Mouse (Mus musculus) Patski (cell line): ENCODE results near the gene Nol9. TPM values are rescaled to one million over a fixed set of nuclear protein-coding genes. Genes with fewer than 3 reads are reported as not detected.

ENCODE experiments used
- ATAC-seq: fragments of 100-300 bp; one replicate; pipeline ENCODE4 v1.8.0; 2021
- CTCF ChIA-PET: fragments of 350-600 bp; sonication (Branson Sonifier 250); formaldehyde crosslinking; loops from one replicate; lab custom pipeline; 2022; ENCODE audit warnings: inconsistent platforms; lab: Charles Lee
- POLR2A ChIA-PET: fragments of 350-600 bp; sonication (Branson Sonifier 250); formaldehyde crosslinking; loops from one replicate; lab custom pipeline; 2022; ENCODE audit warnings: antibody characterized with exemption, inconsistent platforms; lab: Charles Lee
- DNase-seq: peaks from one replicate; pipeline ENCODE4 v3.0.0-alpha.2; 2011; ENCODE audit warnings: low read depth, low spot score
- H3K27me3 ChIP-seq: fragments of 371-371 bp; one replicate; pipeline ENCODE4 v1.5.1; 2021
- CTCF ChIP-seq: fragments of 100-300 bp; IDR thresholded peaks from one replicate; pipeline ENCODE4 v1.5.1; 2021
- in situ Hi-C: fragments of 300-500 bp; cut with MboI; formaldehyde crosslinking; loops from 3 replicates; pipeline ENCODE4 v1.11.1; 2018; ENCODE audit warnings: low pct_unique_long_range_greater_than_20kb, mixed read lengths
- polyA plus RNA-seq: library from polyadenylated mRNA; unstranded; gene quantifications from one replicate; pipeline ENCODE4 v1.2.3, GENCODE M21; 2021

Gene Nol9
- polyA plus RNA-seq, 1 experiment from 2014 or later: 19.4 TPM

DNA sequence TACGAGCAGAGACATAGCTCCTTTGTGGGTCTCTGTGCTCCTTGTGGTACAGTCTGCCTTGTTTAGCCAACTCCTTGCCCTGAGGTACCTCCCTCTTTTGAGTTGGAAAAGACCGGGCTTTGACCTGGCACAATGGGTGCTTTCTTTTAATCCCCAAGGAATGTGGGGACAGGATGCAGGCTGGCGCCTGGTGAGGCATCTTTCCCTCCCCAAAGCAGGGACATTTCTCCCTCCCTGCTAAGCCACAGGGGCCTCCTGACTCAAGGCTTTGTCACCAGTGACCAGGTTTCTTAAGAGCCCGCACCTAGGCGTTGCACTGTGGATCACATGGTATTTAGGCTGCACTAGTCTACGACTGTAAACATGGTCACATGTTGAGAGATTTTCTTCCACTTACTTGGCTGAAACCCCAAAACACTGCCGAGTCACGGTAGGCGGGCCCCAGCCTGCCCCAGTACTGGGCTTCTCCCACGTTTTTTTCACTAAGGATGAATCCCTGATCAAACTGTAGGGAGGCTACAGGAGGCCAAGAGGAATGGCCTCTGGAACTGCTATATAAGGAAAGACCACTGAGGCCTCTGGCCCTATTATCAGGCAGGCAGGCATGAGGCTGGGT lies 28.9 kb upstream of the Nol9 start:
- ChIA-PET POLR2A (interaction anchor here (1.0 to 2.1 kb wide), 5 partner anchors 14 to 21 kb away, joined by 3 to 8 read pairs (median 6); partner anchors contain the start of genes Phf13 and Thap3), CTCF (interaction anchor here (1.2 to 1.3 kb wide), 2 partner anchors 10 to 35 kb away, joined by 3 to 4 read pairs; no protein-coding TSS in a partner anchor)
- in situ Hi-C loops: no loop called here
- peak; percentile 40 for ATAC-seq
- H3K27me3 ChIP-seq: no peaks in the 10 kb centered on the region
- no peak for TF ChIP-seq CTCF
- no peak for DNase-seq

DNA sequence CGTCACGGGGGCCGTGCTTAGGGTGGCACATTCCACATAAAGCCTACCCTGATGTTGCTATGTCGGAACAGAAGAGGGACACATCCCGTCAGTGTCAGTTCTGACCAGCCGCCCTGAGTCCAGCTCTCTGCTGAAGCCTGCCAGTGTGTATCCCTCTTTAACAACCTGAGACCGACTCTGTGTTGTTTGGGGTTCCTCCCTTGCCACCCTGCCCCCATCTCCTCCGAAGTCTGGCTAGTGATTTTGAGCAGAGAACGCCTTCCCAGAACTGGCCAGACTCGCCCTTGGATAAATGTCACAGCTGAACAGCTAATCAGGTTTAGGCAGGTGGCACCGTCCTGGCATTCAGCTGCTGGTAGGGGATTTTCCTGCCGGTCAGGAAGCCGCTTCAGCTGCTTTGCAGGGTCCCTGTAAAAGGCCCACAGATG lies 28.4 kb upstream of the Nol9 start:
- in situ Hi-C loops: no loop called here
- DNase-seq (no peak), ATAC-seq (no peak)
- H3K27me3 ChIP-seq: no peaks in the 10 kb centered on the region
- ChIA-PET CTCF (no interaction called here), POLR2A (interaction anchor here (1.2 kb wide), 1 partner anchor 22 kb away, joined by 3 read pairs; the partner anchor contains the start of gene Thap3)
- TF ChIP-seq CTCF: no peak

DNA sequence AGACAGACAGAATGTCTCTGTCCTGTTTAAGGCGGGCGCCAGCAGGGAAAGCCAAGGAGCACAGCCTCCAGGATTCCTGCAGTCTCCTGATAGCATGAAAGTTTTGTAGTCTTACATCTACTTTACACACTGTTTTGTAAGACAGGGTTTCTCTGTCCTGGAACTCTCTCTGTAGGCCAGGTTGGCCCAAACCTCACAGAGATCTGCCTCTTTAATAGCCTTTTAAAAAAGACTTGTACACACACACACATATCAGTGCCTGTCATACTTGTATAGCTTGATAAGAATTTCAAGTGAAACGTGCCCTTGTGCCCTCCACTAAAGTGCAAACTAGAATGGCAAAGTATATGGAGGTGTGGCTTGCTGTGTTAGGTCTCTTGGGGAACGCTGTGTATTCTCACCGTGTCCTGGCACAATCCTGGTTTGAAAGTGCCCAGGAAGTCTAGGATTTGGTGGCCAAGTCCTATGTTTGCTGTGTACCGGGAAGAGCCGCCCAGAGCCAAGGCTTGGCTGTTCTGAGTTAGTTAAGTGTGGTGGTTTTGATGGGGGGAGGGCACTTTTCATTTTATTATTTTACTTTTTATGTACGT lies 27.9 kb upstream of the Nol9 start:
- ChIA-PET POLR2A (interaction anchor here (1.2 kb wide), 1 partner anchor 22 kb away, joined by 3 read pairs; the partner anchor contains the start of gene Thap3), CTCF (interaction anchor here (1.4 kb wide), 1 partner anchor 10 kb away, joined by 5 read pairs; no protein-coding TSS in a partner anchor)
- H3K27me3 ChIP-seq: no peaks in the 10 kb centered on the region
- in situ Hi-C loops: no loop called here
- ATAC-seq (no peak), DNase-seq (no peak)
- TF ChIP-seq CTCF: no peak

GRCm38 (mm10) chr4:152012109-152012508 lies 27.0 kb upstream of the Nol9 start:
- in situ Hi-C loops: no loop called here
- DNase-seq (no peak), ATAC-seq (no peak)
- ChIA-PET POLR2A (no interaction called here), CTCF (interaction anchor here (0.7 to 1.4 kb wide), 3 partner anchors 9 to 26 kb away, joined by 3 to 5 read pairs (median 3); partner anchors contain the start of gene Tas1r1)
- no peak for TF ChIP-seq CTCF
- H3K27me3 ChIP-seq: no peaks in the 10 kb centered on the region

- no peak for TF ChIP-seq CTCF
- DNase-seq (no peak), ATAC-seq (no peak)
- in situ Hi-C loops: no loop called here
- POLR2A ChIA-PET: no interaction called here
- no peaks in the 10 kb centered on the region for H3K27me3 ChIP-seq
- CTCF ChIA-PET: interaction anchor here (0.9 to 1.5 kb wide), 2 partner anchors 25 to 90 kb away, joined by 3 read pairs; partner anchors contain the start of gene Tas1r1
Measured at GRCm38 (mm10) chr4:152013036-152013813, 25.9 kb upstream of the Nol9 start.

GRCm38 (mm10) chr4:152019073-152019472 lies 20.0 kb upstream of the Nol9 start:
- H3K27me3 ChIP-seq: no peaks in the 10 kb centered on the region
- POLR2A ChIA-PET: interaction anchor here (0.6 kb wide), 1 partner anchor 85 kb away, joined by 3 read pairs; no protein-coding TSS in a partner anchor
- no peak for DNase-seq
- CTCF ChIA-PET: interaction anchor here (1.2 to 2.4 kb wide), 2 partner anchors 10 to 16 kb away, joined by 3 to 5 read pairs; no protein-coding TSS in a partner anchor
- in situ Hi-C loops: no loop called here
- ATAC-seq: peak; percentile 64
- TF ChIP-seq CTCF: no peak

GRCm38 (mm10) chr4:152020024-152020423 lies 19.1 kb upstream of the Nol9 start:
- no peak for DNase-seq
- H3K27me3 ChIP-seq: no peaks in the 10 kb centered on the region
- ChIA-PET POLR2A (interaction anchor here (1.3 kb wide), 1 partner anchor 11 kb away, joined by 3 read pairs; the partner anchor contains the start of gene Klhl21), CTCF (interaction anchor here (1.0 to 1.2 kb wide), 3 partner anchors 10 to 81 kb away, joined by 3 read pairs; partner anchors contain the start of genes Nol9 and Tas1r1)
- no peak for TF ChIP-seq CTCF
- in situ Hi-C loops: no loop called here
- ATAC-seq: no peak

DNA sequence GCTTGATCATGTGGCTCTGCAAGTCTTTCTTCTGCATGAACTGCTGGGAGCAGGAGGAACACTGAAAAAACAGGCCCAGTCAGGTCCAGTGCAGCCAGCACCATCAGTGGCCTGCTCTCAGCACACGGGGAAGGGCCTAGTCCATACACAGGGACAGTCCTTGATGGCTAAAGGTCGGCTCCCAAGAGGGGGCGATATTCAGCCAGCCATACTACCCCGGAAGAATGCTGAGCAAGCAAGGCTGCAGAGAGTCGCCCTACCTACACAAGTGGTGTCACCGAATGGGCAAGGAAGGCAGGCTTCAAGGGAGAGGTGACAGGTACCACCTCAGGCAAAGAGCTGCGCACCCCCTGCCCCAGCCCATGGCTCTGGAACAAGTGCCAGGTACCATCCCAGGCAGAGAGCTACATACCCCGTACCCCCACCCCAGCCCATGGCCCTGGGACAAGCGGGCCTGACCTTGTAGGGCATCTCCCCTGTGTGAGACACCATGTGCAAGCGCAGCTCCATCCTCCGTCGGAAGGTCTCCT lies 17.5 kb upstream of the Nol9 start:
- ChIA-PET CTCF (interaction anchor here (0.9 kb wide), 1 partner anchor 10 kb away, joined by 5 read pairs; no protein-coding TSS in a partner anchor), POLR2A (no interaction called here)
- no peaks in the 10 kb centered on the region for H3K27me3 ChIP-seq
- no peak for ATAC-seq
- no peak for DNase-seq
- in situ Hi-C loops: no loop called here
- no peak for TF ChIP-seq CTCF

- no peak for ATAC-seq
- no peaks in the 10 kb centered on the region for H3K27me3 ChIP-seq
- TF ChIP-seq CTCF: no peak
- DNase-seq: no peak
- ChIA-PET CTCF (no interaction called here), POLR2A (no interaction called here)
- in situ Hi-C loops: no loop called here
Measured at GRCm38 (mm10) chr4:152022506-152022905, 16.6 kb upstream of the Nol9 start.

DNA sequence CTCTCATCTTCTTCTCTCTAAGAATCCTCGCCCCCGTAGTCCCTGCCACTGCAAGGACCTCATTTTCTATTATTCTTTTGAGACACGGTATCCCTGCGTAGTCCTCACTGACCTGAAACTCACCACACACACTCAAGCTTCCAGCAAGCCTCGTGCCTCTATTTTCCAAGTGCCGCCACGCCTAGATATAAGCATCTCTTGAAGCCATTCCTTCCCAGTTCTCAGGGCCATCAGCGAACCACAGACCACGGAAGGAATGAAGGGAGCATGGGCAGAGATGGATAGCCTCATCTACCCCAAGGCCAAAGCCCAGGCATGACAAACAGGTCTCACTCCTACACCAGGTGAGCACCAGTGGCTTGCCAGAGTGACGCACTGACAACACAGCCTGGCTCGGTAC lies 14.6 kb upstream of the Nol9 start:
- POLR2A ChIA-PET: no interaction called here
- DNase-seq: no peak
- in situ Hi-C loops: no loop called here
- no peaks in the 10 kb centered on the region for H3K27me3 ChIP-seq
- TF ChIP-seq CTCF: no peak
- ATAC-seq: no peak
- CTCF ChIA-PET: no interaction called here
